Comparison of ENCODE assay signal across 23 mouse cellular contexts in the genomic region with DNA sequence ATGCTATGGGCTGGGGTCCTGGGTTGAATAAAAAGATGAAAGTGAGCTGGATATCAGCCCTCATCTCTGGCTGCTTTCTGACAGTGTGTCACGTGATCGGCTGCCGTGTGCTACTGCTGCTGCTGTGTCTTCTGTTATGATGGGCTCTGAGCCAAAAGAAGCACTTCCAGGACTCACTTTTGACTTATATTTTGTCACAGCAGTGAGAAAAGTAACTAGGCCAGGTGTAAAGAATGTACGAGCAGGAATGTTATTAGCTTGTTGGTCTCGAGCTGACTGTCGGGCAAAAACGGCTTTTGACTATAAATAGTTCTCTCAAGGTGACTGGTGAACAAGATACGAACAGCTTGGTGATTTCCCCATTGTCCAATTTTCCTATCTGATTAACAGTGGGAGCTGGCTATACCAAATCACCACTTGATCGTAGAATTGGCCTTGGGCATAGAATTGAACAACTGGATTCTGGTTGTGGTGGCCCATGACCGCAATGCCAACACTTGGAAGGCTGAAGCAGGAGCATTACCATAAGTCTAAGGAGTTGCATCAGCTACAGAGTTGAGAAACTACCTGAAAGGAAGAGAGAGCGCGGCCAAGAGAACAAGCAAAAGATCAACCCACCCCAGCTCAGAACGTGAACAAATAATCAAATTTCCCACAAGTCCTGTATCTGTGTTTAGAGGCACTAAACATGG.
DNase-seq lines count a peak whose midpoint lies in the region; TF ChIP-seq lines count a peak whose summit lies in the region.
"Had no signal": no experiment of that assay in that cellular context is flagged by ENCODE, and none has a peak within 500 bp of the region (broad histone marks: within the 10 kb centered on the region; RNA-seq: fewer than 3 reads in every experiment).

No protein-coding gene starts in this region.

- TF ChIP-seq CTCF in gastrocnemius, adult 2 months (IDR thresholded peaks at IDR 0.05): no peak

- DNase-seq in adrenal gland, postnatal 25 days: peak; percentile 7
- no peak for DNase-seq in adrenal gland, postnatal 4 days (ENCODE audit: low spot score in 2 of 2)
- DNase-seq in gastrocnemius, adult 2 months: no peak
- DNase-seq in gastrocnemius, postnatal 36 days: no peak
- peak; percentile 5 for DNase-seq in MN1 (ENCODE audit: low spot score)
- peak; percentile 4 for DNase-seq in adipocyte (ENCODE audit: low spot score)
- no peak for DNase-seq in retina, postnatal 1 day
- DNase-seq in spleen, adult 12 weeks (ENCODE audit: low spot score): no peak
- DNase-seq: cerebellum, adult 11-12 months; cerebellum, adult 8-10 months; cerebellum, postnatal 36 days; embryo, embryonic 11 days; gastrocnemius, postnatal 10 days; heart, adult 18-20 months; kidney, adult 18-20 months; kidney, adult 9 months had no signal

- H3K27ac ChIP-seq in gastrocnemius, adult 2 months: peak overlapping the region; percentile 2; the same call in 1 of the 2 replicates
- H3K27ac ChIP-seq: embryonic facial prominence, embryonic 15.5 days; forebrain, embryonic 12.5 days; forebrain, embryonic 15.5 days; heart, embryonic 13.5 days; hindbrain, embryonic 10.5 days; hindbrain, embryonic 13.5 days; intestine, embryonic 15.5 days had no signal

- no peak overlapping the region for H3K4me3 ChIP-seq in gastrocnemius, adult 2 months
- H3K4me3 ChIP-seq: embryonic facial prominence, embryonic 15.5 days; forebrain, embryonic 12.5 days; forebrain, embryonic 15.5 days; heart, embryonic 13.5 days; hindbrain, embryonic 10.5 days; hindbrain, embryonic 13.5 days; intestine, embryonic 15.5 days had no signal

- intact Hi-C loops in gastrocnemius, adult 2 months (cut with DNase I): no loop called here
- intact Hi-C loops in gastrocnemius, postnatal 36 days (cut with DNase I): no loop called here

Comparison
In these comparisons a context has a peak if more than half of its experiments do, and no peak if none do; other contexts are left out.
1. DNase-seq: peak in adrenal gland, postnatal 25 days (single experiment), MN1 (single experiment) and adipocyte (single experiment); none in adrenal gland, postnatal 4 days (0 of 2), gastrocnemius, adult 2 months (single experiment), gastrocnemius, postnatal 36 days (0 of 2), retina, postnatal 1 day (single experiment) and spleen, adult 12 weeks (single experiment).